ENCODE assay signal across 8 mouse cellular contexts in the genomic region with DNA sequence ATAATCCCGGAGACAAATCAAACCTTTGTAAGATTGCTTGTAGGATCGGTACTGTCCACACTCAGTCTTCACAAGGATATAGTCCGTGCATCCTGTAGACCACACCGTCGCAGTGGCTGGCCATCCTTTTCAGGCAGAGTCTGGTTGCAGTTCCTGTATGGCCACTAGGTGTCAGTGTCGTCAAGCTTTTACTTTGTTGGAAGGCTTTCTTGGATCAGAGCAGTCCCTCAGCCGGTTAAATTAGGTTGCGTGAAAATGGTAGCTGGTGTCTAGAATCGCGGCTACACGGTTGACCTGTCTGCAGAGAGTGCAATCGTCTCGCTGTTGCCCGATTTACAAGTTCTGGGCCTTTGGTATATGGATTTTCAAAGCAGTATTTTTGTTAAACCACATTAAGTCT.
A peak's percentile ranks its signal among the peaks of the same experiment; 100 is the strongest.
DNase-seq lines count a peak whose midpoint lies in the region; ATAC-seq and TF ChIP-seq lines count a peak whose summit lies in the region.

No protein-coding gene starts in this region.

- no peak overlapping the region for H3K27ac ChIP-seq in heart, embryonic 11.5 days (ENCODE audit: low read depth, low read length)
- H3K27ac ChIP-seq in kidney, postnatal 0 days, result no peak overlapping the region
- H3K27ac ChIP-seq in liver, embryonic 11.5 days (ENCODE audit: low read depth, low read length), result no peak overlapping the region
- H3K27ac ChIP-seq in stomach, embryonic 15.5 days, result no peak overlapping the region

- peak; percentile 31 for DNase-seq in CD4-positive helper T cell, adult 2 months (ENCODE audit: low read depth, low spot score)
- peak; percentile 61 for DNase-seq in brain, embryonic 18.5 days (ENCODE audit: low read depth, low spot score)
- DNase-seq in kidney, postnatal 0 days (ENCODE audit: low spot score), result peak; percentile 86
- DNase-seq in liver, embryonic 11.5 days (ENCODE audit: low spot score), result peak; percentile 73
- DNase-seq in neural tube, embryonic 10.5 days (ENCODE audit: extremely low spot score, low spot score), result peak; percentile 86

- H3K9ac ChIP-seq in heart, embryonic 11.5 days (ENCODE audit: low read depth, low read length), result no peak overlapping the region
- H3K9ac ChIP-seq in kidney, postnatal 0 days (ENCODE audit: low read depth, low read length), result no peak overlapping the region
- no peak overlapping the region for H3K9ac ChIP-seq in liver, embryonic 11.5 days (ENCODE audit: low read depth, low read length)
- H3K9ac ChIP-seq in stomach, embryonic 15.5 days, result no peak overlapping the region

- H3K36me3 ChIP-seq in heart, embryonic 11.5 days (ENCODE audit: control insufficient read depth, insufficient read depth, low read length), result no peaks in the 10 kb centered on the region
- H3K36me3 ChIP-seq in kidney, postnatal 0 days (ENCODE audit: insufficient read depth, low read length), result no peaks in the 10 kb centered on the region
- H3K36me3 ChIP-seq in liver, embryonic 11.5 days (ENCODE audit: control insufficient read depth, insufficient read depth, low read length), result no peaks in the 10 kb centered on the region
- H3K36me3 ChIP-seq in stomach, embryonic 15.5 days, result no peaks in the 10 kb centered on the region

- no peaks in the 10 kb centered on the region for H3K9me3 ChIP-seq in heart, embryonic 11.5 days (replicated peaks; ENCODE audit: control insufficient read depth, low read length)
- no peaks in the 10 kb centered on the region for H3K9me3 ChIP-seq in kidney, postnatal 0 days (replicated peaks; ENCODE audit: low read length)
- no peaks in the 10 kb centered on the region for H3K9me3 ChIP-seq in liver, embryonic 11.5 days (ENCODE audit: control insufficient read depth, low read length)
- no peaks in the 10 kb centered on the region for H3K9me3 ChIP-seq in stomach, embryonic 15.5 days

- no peak overlapping the region for H3K4me2 ChIP-seq in heart, embryonic 11.5 days
- no peak overlapping the region for H3K4me2 ChIP-seq in kidney, postnatal 0 days (ENCODE audit: low read length)
- no peak overlapping the region for H3K4me2 ChIP-seq in liver, embryonic 11.5 days
- H3K4me2 ChIP-seq in stomach, embryonic 15.5 days, result no peak overlapping the region; the same call in 1 of the 2 replicates

- no peaks in the 10 kb centered on the region for H3K4me1 ChIP-seq in heart, embryonic 11.5 days (ENCODE audit: control insufficient read depth, insufficient read depth, low read length)
- H3K4me1 ChIP-seq in kidney, postnatal 0 days (replicated peaks; ENCODE audit: insufficient read depth, low read length), result no peaks in the 10 kb centered on the region
- no peaks in the 10 kb centered on the region for H3K4me1 ChIP-seq in liver, embryonic 11.5 days (replicated peaks; ENCODE audit: control insufficient read depth, insufficient read depth, low read length)
- no peaks in the 10 kb centered on the region for H3K4me1 ChIP-seq in stomach, embryonic 15.5 days

- peak; percentile 52; the same call in 1 of the 2 replicates for ATAC-seq in erythroid progenitor cell, adult 5-6 weeks (replicated peaks; ENCODE audit: low FRiP score, poor library complexity, severe bottlenecking)
- ATAC-seq in heart, embryonic 11.5 days (replicated peaks; ENCODE audit: insufficient number of reproducible peaks, low FRiP score, low TSS enrichment), result peak; percentile 26; the same call in 1 of the 2 replicates
- ATAC-seq in kidney, postnatal 0 days (replicated peaks; ENCODE audit: low FRiP score, low read depth), result peak; percentile 59
- ATAC-seq in liver, embryonic 11.5 days (replicated peaks; ENCODE audit: low FRiP score), result no peak
- ATAC-seq in stomach, embryonic 15.5 days (ENCODE audit: insufficient read depth, low FRiP score, low read depth), result 0 out of 2 replicates have a peak, but pooled peaks have one; percentile 43

- 12% methylated on average over 14 of the region's 14 CpGs for WGBS in heart, embryonic 11.5 days (ENCODE audit: insufficient replicate concordance)
- 7% methylated on average over 14 of the region's 14 CpGs for WGBS in kidney, postnatal 0 days
- 10% methylated on average over 14 of the region's 14 CpGs for WGBS in liver, embryonic 11.5 days
- 8% methylated on average over 14 of the region's 14 CpGs for WGBS in stomach, embryonic 15.5 days

- peak; percentile 93 for TF ChIP-seq CTCF in kidney, postnatal 0 days (IDR thresholded peaks at IDR 0.05; ENCODE audit: low read depth)

- no peaks in the 10 kb centered on the region for H3K27me3 ChIP-seq in heart, embryonic 11.5 days (ENCODE audit: control insufficient read depth, insufficient read depth, low read length)
- no peaks in the 10 kb centered on the region for H3K27me3 ChIP-seq in kidney, postnatal 0 days (ENCODE audit: insufficient read depth, low read length)
- H3K27me3 ChIP-seq in liver, embryonic 11.5 days (replicated peaks; ENCODE audit: control insufficient read depth, insufficient read depth, low read length), result no peaks in the 10 kb centered on the region
- no peaks in the 10 kb centered on the region for H3K27me3 ChIP-seq in stomach, embryonic 15.5 days (replicated peaks)

- H3K4me3 ChIP-seq in heart, embryonic 11.5 days (ENCODE audit: low read depth, low read length), result no peak overlapping the region
- H3K4me3 ChIP-seq in kidney, postnatal 0 days (replicated peaks; ENCODE audit: low read depth, low read length), result no peak overlapping the region
- no peak overlapping the region for H3K4me3 ChIP-seq in liver, embryonic 11.5 days (ENCODE audit: low read depth, low read length)
- no peak overlapping the region for H3K4me3 ChIP-seq in stomach, embryonic 15.5 days (replicated peaks)

Comparison
In these comparisons a context has a peak if more than half of its experiments do, and no peak if none do; other contexts are left out.
1. DNase-seq: peak in every context shown above with its lines; median percentile 86 in kidney, postnatal 0 days; 86 in neural tube, embryonic 10.5 days; 73 in liver, embryonic 11.5 days; 61 in brain, embryonic 18.5 days; 31 in CD4-positive helper T cell, adult 2 months.